Mouse (Mus musculus) heart, embryonic 11.5 days (tissue): ENCODE results near the gene Dmrtc1c1. TPM values are rescaled to one million over a fixed set of nuclear protein-coding genes. Genes with fewer than 3 reads are reported as not detected.
"Not testable (repeated sequence)": the region's sequence is repeated elsewhere in the genome, so short reads cannot be mapped to it uniquely, and the experiment has no call there.

Source experiments
- ATAC-seq: fragments of 200-750 bp; cut with Nextera tagmentation; replicated peaks from 2 replicates; pipeline ENCODE4 v1.8.0; 2017; ENCODE audit warnings: moderate library complexity; ENCODE audit not compliant: insufficient number of reproducible peaks, low FRiP score, low TSS enrichment
- H3K27ac ChIP-seq: fragments of 300-500 bp; sonication (generic); 2 replicates; pipeline ENCODE4 v1.5.1; 2014; ENCODE audit warnings: mild to moderate bottlenecking, low read depth, low read length
- H3K27me3 ChIP-seq: fragments of 300-500 bp; sonication (generic); 2 replicates; pipeline ENCODE4 v1.6.1; 2014; ENCODE audit warnings: mild to moderate bottlenecking, low read length, mixed read lengths; ENCODE audit not compliant: control insufficient read depth, insufficient read depth
- H3K36me3 ChIP-seq: fragments of 300-500 bp; sonication (generic); 2 replicates; pipeline ENCODE4 v1.6.1; 2014; ENCODE audit warnings: mild to moderate bottlenecking, low read length, moderate library complexity, mixed read lengths; ENCODE audit not compliant: control insufficient read depth, insufficient read depth
- H3K4me1 ChIP-seq: fragments of 300-500 bp; sonication (generic); 2 replicates; pipeline ENCODE4 v1.6.1; 2014; ENCODE audit warnings: low read length; ENCODE audit not compliant: control insufficient read depth, insufficient read depth
- H3K4me2 ChIP-seq: fragments of 300-500 bp; sonication (generic); 2 replicates; pipeline ENCODE4 v1.6.1; 2014; ENCODE audit warnings: mild to moderate bottlenecking, moderate library complexity
- H3K4me3 ChIP-seq: fragments of 300-500 bp; sonication (generic); 2 replicates; pipeline ENCODE4 v1.5.1; 2014; ENCODE audit warnings: low read depth, low read length
- H3K9ac ChIP-seq: fragments of 300-500 bp; sonication (generic); 2 replicates; pipeline ENCODE4 v1.6.1; 2014; ENCODE audit warnings: mild to moderate bottlenecking, low read depth, low read length, moderate library complexity
- H3K9me3 ChIP-seq: fragments of 300-500 bp; sonication (generic); replicated peaks from 2 replicates; pipeline ENCODE4 v1.6.1; 2016; ENCODE audit warnings: low read length; ENCODE audit not compliant: control insufficient read depth
- WGBS: fragments of 180-500 bp; shearing (Covaris S2); extraction: QIAGEN DNeasy Blood & Tissue Kit; methylation state at CpG from one replicate; pipeline ENCODE4 v1.1.7; 2014; ENCODE audit not compliant: insufficient replicate concordance; 5-methylcytosine and 5-hydroxymethylcytosine counted together
- polyA plus RNA-seq: library from polyadenylated mRNA; unstranded; fragments of >200 nt; fragmentation: Nextera tagmentation; extraction: Ambion mirVana; gene quantifications from 2 replicates; pipeline ENCODE4 v1.2.1, GENCODE M21; 2014

Gene Dmrtc1c1
- not detected in 2 replicates for polyA plus RNA-seq

DNA sequence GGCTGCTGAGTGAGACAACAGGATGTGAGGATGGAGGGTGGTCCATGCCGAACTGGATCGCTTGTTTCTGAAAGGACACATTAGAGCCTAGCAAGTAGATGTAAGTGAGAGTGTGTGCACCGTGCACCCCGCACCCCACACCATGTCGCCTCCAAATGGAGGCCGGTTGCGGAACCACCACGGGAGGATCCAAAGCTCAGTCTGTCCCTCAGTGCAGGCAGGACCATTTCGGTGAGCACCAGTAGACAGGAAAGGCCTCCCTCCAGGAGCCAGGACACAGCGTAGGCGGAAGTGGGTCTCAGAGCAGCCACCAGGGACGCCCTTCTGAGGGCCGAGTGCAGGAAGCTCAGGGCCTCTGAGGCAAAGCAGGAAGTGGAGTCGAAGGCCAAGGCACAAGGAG, at the start of gene Dmrtc1c1:
Gene Dmrtc1c1, plus strand, starts transcription at position 301 of the 400 bp plus-strand sequence.
- not testable (repeated sequence) for H3K4me2 ChIP-seq, H3K9ac ChIP-seq, H3K9me3 ChIP-seq, ATAC-seq, H3K4me1 ChIP-seq, H3K27me3 ChIP-seq, H3K27ac ChIP-seq, H3K4me3 ChIP-seq, H3K36me3 ChIP-seq
- 100% methylated on average over 1 of the region's 14 CpGs for whole genome bisulfite sequencing

DNA sequence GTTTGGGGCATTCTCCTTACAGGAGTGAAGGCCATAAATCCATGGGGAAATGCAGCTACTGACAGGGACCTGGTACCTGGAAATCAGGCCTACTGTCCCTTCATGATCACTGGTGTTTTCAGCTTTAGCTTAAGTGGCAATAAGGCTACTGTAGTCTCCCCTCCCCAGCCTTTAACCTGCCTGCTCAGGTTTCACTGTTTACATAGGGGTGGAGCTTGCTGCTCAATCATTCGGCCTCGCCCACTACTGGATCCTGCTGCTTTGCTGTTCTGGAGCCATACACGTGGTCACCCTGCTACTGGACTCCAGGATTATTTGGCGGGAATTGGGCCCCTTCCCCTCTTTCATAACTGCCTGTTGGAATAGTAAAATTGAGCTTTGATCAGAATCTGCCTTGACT, 36.9 kb upstream of the Dmrtc1c1 start:
- no peak overlapping the region for H3K27ac ChIP-seq
- H3K27me3 ChIP-seq: no peaks in the 10 kb centered on the region
- H3K4me2 ChIP-seq: no peak overlapping the region
- 34% methylated on average over 4 of the region's 4 CpGs for WGBS
- H3K9me3 ChIP-seq: no peaks in the 10 kb centered on the region
- no peak overlapping the region for H3K9ac ChIP-seq
- ATAC-seq: no peak
- H3K36me3 ChIP-seq: no peaks in the 10 kb centered on the region
- no peak overlapping the region for H3K4me3 ChIP-seq
- no peaks in the 10 kb centered on the region for H3K4me1 ChIP-seq

DNA sequence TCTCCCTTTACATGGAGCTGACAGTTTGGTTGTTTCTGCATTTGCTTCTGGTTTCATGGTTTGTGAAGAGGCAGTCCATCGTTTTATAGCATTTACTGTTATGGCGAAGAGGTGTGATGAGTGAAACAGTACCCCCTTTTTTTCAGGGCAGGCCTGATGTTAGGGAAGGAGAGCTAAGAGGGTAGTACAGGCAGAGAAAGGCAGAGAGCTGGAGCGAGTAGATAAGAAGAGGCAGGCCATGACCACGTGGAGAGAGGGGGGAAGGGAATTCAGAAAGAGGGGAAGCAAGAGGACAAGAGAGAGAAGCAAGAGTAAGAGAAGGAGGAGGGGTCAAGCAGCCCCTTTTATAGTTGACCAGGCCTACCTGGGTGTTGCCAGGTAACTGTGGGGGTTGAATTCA, 9.5 kb downstream of the Dmrtc1c1 start:
- WGBS: 46% methylated on average over 4 of the region's 4 CpGs
- no peak overlapping the region for H3K9ac ChIP-seq
- H3K4me2 ChIP-seq: no peak overlapping the region
- no peaks in the 10 kb centered on the region for H3K27me3 ChIP-seq
- no peaks in the 10 kb centered on the region for H3K4me1 ChIP-seq
- H3K36me3 ChIP-seq: no peaks in the 10 kb centered on the region
- no peak for ATAC-seq
- H3K9me3 ChIP-seq: no peaks in the 10 kb centered on the region
- no peak overlapping the region for H3K4me3 ChIP-seq
- H3K27ac ChIP-seq: no peak overlapping the region

DNA sequence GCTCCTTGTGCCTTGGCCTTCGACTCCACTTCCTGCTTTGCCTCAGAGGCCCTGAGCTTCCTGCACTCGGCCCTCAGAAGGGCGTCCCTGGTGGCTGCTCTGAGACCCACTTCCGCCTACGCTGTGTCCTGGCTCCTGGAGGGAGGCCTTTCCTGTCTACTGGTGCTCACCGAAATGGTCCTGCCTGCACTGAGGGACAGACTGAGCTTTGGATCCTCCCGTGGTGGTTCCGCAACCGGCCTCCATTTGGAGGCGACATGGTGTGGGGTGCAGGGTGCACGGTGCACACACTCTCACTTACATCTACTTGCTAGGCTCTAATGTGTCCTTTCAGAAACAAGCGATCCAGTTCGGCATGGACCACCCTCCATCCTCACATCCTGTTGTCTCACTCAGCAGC, 51.8 kb downstream of the Dmrtc1c1 start, which contains the start of gene Dmrtc1c2:
Gene Dmrtc1c2, minus strand, starts transcription at position 101 of the 400 bp plus-strand sequence.
- H3K9ac ChIP-seq, H3K27me3 ChIP-seq, H3K36me3 ChIP-seq, H3K9me3 ChIP-seq, H3K4me1 ChIP-seq, H3K4me2 ChIP-seq, H3K27ac ChIP-seq, ATAC-seq, H3K4me3 ChIP-seq: not testable (repeated sequence)
- 86% methylated on average over 1 of the region's 13 CpGs for WGBS

Other genes starting within 250 kb of the Dmrtc1c1 start
- gene Phka1, start 158.7 kb upstream of the Dmrtc1c1 start, polyA plus RNA-seq: 9.9 and 12.1 TPM in 2 replicates
- gene Gm3880, start 116.0 kb upstream of the Dmrtc1c1 start, polyA plus RNA-seq: not detected in 2 replicates
- gene Gm9112, start 95.3 kb upstream of the Dmrtc1c1 start, polyA plus RNA-seq: not detected in 2 replicates
- not detected in 2 replicates for gene Dmrtc1b, start 95.1 kb upstream of the Dmrtc1c1 start, polyA plus RNA-seq
- 0.17 TPM in 1 of 2 replicates, not detected in the other for gene Dmrtc1c2, start 51.7 kb downstream of the Dmrtc1c1 start, polyA plus RNA-seq
- gene 1700031F05Rik, start 65.0 kb downstream of the Dmrtc1c1 start, polyA plus RNA-seq: not detected in 2 replicates
- 0.30 and 0.39 TPM in 2 replicates for gene Dmrtc1a, start 105.7 kb downstream of the Dmrtc1c1 start, polyA plus RNA-seq
- not detected in 2 replicates for gene 1700011M02Rik, start 105.9 kb downstream of the Dmrtc1c1 start, polyA plus RNA-seq
- not detected in 2 replicates for gene 1700018G05Rik, start 125.4 kb downstream of the Dmrtc1c1 start, polyA plus RNA-seq